Mouse (Mus musculus) forebrain, embryonic 10.5 days (tissue): ENCODE measurements around the gene Ak5. TPM values are rescaled to one million over a fixed set of nuclear protein-coding genes. Genes with fewer than 3 reads are reported as not detected.

ENCODE experiments used
- DNase-seq: peaks from one replicate; pipeline ENCODE4 v3.0.0-alpha.2; 2017; ENCODE audit warnings: low spot score; ENCODE audit errors: extremely low spot score
- H3K27ac ChIP-seq: fragments of 300-500 bp; sonication (generic); 2 replicates; pipeline ENCODE4 v1.5.1; 2016; ENCODE audit warnings: mild to moderate bottlenecking
- H3K27me3 ChIP-seq: fragments of 300-500 bp; sonication (generic); 2 replicates; pipeline ENCODE4 v1.6.1; 2016; ENCODE audit warnings: mild to moderate bottlenecking; ENCODE audit not compliant: poor library complexity, severe bottlenecking
- H3K36me3 ChIP-seq: fragments of 300-500 bp; sonication (generic); replicated peaks from 2 replicates; pipeline ENCODE4 v1.6.1; 2016; ENCODE audit warnings: mild to moderate bottlenecking, moderate library complexity
- H3K4me1 ChIP-seq: fragments of 300-500 bp; sonication (generic); 2 replicates; pipeline ENCODE4 v1.6.1; 2016
- H3K4me3 ChIP-seq: fragments of 300-500 bp; sonication (generic); 2 replicates; pipeline ENCODE4 v1.5.1; 2016; ENCODE audit warnings: mild to moderate bottlenecking, moderate library complexity
- H3K9me3 ChIP-seq: fragments of 300-500 bp; sonication (generic); 2 replicates; pipeline ENCODE4 v1.6.1; 2016; ENCODE audit warnings: mild to moderate bottlenecking, moderate library complexity
- WGBS: fragments of 180-500 bp; shearing (Covaris S2); methylation state at CpG from one replicate; pipeline ENCODE4 v1.1.7; 2016; 5-methylcytosine and 5-hydroxymethylcytosine counted together
- polyA plus RNA-seq: library from polyadenylated mRNA; unstranded; fragments of >200 nt; fragmentation: Nextera tagmentation; extraction: Ambion mirVana; gene quantifications from 2 replicates; pipeline ENCODE4 v1.2.1, GENCODE M21; 2016

Ak5 gene
- polyA plus RNA-seq, 1 experiment from 2014 or later = 0.41 TPM

DNA sequence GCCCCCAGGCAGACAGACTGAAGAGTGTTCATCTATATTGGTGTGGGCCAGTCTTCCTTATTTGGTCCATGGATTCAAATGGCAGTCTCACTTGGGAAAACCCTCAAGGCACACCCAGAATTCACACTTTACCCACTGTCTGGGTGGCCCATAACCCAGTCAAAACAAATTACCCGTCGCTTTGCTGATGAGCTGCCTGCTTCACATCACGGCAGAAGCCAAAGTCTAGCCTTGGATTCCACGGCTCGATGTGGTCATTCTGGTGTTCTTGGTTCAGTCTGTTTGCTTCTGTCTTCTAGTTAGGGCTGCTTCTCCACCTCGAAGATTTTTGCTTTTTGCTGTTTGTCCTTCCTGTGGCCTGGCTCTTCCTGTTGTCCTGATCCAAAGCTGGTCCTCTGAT, 175.9 kb downstream of the Ak5 start:
- Histone ChIP-seq H3K4me1 (peaks cover 26% of the 10 kb centered on the region), H3K4me3 (no peak overlapping the region), H3K36me3 (no peaks in the 10 kb centered on the region), H3K27ac (no peak overlapping the region), H3K27me3 (no peaks in the 10 kb centered on the region), H3K9me3 (no peaks in the 10 kb centered on the region)
- no peak for DNase-seq
- WGBS = 90% methylated on average over 6 of the region's 6 CpGs

DNA sequence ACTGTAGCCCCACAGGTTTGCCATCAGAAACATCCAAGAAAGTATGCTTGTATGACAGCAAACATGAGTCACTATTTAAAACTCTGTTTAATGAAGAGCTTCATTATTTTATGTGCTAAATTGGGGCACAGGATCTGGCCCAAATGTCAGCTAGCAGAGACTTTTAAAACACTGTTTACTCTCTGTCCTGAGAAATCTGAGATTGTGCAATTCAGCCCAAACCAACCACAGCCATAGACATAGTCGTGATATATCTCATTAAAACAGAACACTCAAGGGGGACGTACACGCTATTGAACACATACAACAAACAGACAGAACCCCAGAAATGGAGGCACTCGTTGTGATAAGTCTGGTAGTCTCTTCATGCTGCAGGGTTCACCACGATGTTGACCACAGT, 177.7 kb downstream of the Ak5 start:
- H3K27ac ChIP-seq = no peak overlapping the region
- H3K36me3 ChIP-seq = no peaks in the 10 kb centered on the region
- H3K9me3 ChIP-seq = 0 out of 2 replicates have a peak, but pooled peaks cover 5% of the 10 kb centered on the region
- DNase-seq = no peak
- no peak overlapping the region for H3K4me3 ChIP-seq
- H3K4me1 ChIP-seq = peaks cover 8% of the 10 kb centered on the region
- 87% methylated on average over 5 of the region's 5 CpGs for WGBS
- H3K27me3 ChIP-seq = no peaks in the 10 kb centered on the region

GRCm38 (mm10) chr3:152488964-152489363, 179.2 kb downstream of the Ak5 start:
- no peaks in the 10 kb centered on the region for H3K27me3 ChIP-seq
- no peak overlapping the region for H3K4me3 ChIP-seq
- H3K27ac ChIP-seq = no peak overlapping the region
- 91% methylated on average over 4 of the region's 4 CpGs for WGBS
- peaks cover 6% of the 10 kb centered on the region for H3K4me1 ChIP-seq
- 0 out of 2 replicates have a peak, but pooled peaks cover 5% of the 10 kb centered on the region for H3K9me3 ChIP-seq
- H3K36me3 ChIP-seq = no peaks in the 10 kb centered on the region
- DNase-seq = no peak

DNA sequence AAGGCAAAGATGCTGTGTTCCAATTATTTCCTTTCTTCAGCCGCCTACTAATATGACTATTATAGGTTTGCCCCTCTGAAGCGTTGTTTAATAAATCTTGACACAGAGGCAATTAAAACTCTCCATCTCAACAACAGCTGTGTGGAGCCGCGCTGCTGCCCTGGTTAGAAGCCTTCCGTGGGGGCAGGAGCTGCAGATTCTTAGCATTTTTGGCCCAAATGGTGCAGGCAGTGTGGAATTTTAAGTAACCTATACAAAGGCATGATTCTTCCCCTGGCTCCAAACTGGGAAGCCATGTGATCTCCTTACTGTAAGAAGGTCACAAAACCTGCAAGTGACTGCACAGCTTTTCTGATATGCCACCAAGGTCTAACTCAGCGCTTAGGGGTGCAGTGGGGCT, 184.0 kb downstream of the Ak5 start:
- Histone ChIP-seq H3K36me3 (no peaks in the 10 kb centered on the region), H3K4me1 (peaks cover 12% of the 10 kb centered on the region), H3K4me3 (no peak overlapping the region), H3K27ac (0 out of 2 replicates have a peak overlapping the region, but pooled peaks have one; percentile 20), H3K27me3 (no peaks in the 10 kb centered on the region), H3K9me3 (0 out of 2 replicates have a peak, but pooled peaks cover 5% of the 10 kb centered on the region)
- no peak for DNase-seq
- 78% methylated on average over 6 of the region's 6 CpGs for WGBS

DNA sequence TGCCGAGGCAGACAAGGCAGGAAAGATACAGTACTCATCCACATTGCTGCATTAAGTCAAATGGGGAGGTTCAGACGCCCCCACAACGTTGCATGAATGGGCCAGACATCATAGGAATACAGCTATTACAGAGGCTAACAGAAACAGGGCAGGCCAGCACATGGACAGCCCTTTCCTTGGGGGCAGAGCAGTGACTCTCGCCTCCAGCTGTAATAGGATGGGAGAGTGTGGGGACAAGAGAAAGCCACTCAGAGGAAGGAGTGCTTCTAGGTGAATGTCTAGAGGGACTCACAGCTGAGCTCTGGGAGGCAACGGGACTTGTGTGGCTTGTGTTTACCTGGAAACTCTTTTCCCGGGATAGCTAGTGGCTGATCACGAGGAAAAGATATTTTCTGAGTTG, 184.4 kb downstream of the Ak5 start:
- no peak for DNase-seq
- no peak overlapping the region for H3K4me3 ChIP-seq
- H3K27me3 ChIP-seq = no peaks in the 10 kb centered on the region
- peaks cover 16% of the 10 kb centered on the region for H3K4me1 ChIP-seq
- H3K9me3 ChIP-seq = 0 out of 2 replicates have a peak, but pooled peaks cover 5% of the 10 kb centered on the region
- 0 out of 2 replicates have a peak overlapping the region, but pooled peaks have one; percentile 20 for H3K27ac ChIP-seq
- 71% methylated on average over 7 of the region's 7 CpGs for whole genome bisulfite sequencing
- no peaks in the 10 kb centered on the region for H3K36me3 ChIP-seq

DNA sequence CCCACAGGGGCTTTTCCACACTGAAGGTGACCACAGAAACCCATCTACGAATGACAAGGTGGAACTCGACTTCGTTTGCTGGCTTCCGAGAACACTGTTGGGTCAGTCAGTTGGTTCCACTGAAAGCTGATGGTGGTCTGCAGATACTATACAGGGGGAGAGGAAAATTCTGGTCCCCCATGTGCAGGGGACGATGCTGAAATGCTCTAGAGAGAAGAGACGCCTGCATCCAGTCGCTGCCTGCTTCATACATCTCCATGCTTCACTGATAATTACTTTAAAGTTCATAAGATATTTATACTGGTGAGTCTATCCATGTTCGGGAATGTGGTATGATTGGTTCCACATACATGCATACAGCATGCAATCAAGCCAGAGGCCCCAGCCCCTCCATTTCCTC, 186.0 kb downstream of the Ak5 start:
- H3K36me3 ChIP-seq = no peaks in the 10 kb centered on the region
- H3K27ac ChIP-seq = no peak overlapping the region
- DNase-seq = no peak
- H3K4me3 ChIP-seq = no peak overlapping the region
- peaks cover 32% of the 10 kb centered on the region for H3K4me1 ChIP-seq
- H3K27me3 ChIP-seq = peaks cover 4% of the 10 kb centered on the region; the same call in 1 of the 2 replicates
- H3K9me3 ChIP-seq = 0 out of 2 replicates have a peak, but pooled peaks cover 5% of the 10 kb centered on the region
- 88% methylated on average over 8 of the region's 8 CpGs for WGBS

GRCm38 (mm10) chr3:152480336-152480735, 187.8 kb downstream of the Ak5 start:
- no peak overlapping the region for H3K27ac ChIP-seq
- H3K4me1 ChIP-seq = peaks cover 36% of the 10 kb centered on the region
- peaks cover 7% of the 10 kb centered on the region; the same call in 1 of the 2 replicates for H3K27me3 ChIP-seq
- H3K9me3 ChIP-seq = no peaks in the 10 kb centered on the region
- no peaks in the 10 kb centered on the region for H3K36me3 ChIP-seq
- 93% methylated on average over 6 of the region's 6 CpGs for WGBS
- DNase-seq = no peak
- H3K4me3 ChIP-seq = no peak overlapping the region

GRCm38 (mm10) chr3:152478599-152479435, 189.3 kb downstream of the Ak5 start:
- WGBS = 4% methylated on average over 14 of the region's 16 CpGs
- no peaks in the 10 kb centered on the region for H3K9me3 ChIP-seq

GRCm38 (mm10) chr3:152477796-152478527, 190.2 kb downstream of the Ak5 start:
- H3K9me3 ChIP-seq = no peaks in the 10 kb centered on the region
- H3K27me3 ChIP-seq = peaks cover 7% of the 10 kb centered on the region; the same call in 1 of the 2 replicates
- peaks cover 26% of the 10 kb centered on the region for H3K4me1 ChIP-seq
- H3K4me3 ChIP-seq = peak overlapping the region; percentile 51
- peak overlapping the region; percentile 70 for H3K27ac ChIP-seq
- no peaks in the 10 kb centered on the region for H3K36me3 ChIP-seq
- 3% methylated on average over 23 of the region's 23 CpGs for WGBS
- peak; percentile 76 for DNase-seq

More at GRCm38 (mm10) chr3:152478599-152479435, 189.3 kb downstream of the Ak5 start:
- peak; percentile 67 for DNase-seq
- Histone ChIP-seq H3K27me3 (peaks cover 7% of the 10 kb centered on the region; the same call in 1 of the 2 replicates), H3K36me3 (no peaks in the 10 kb centered on the region), H3K4me3 (peak overlapping the region; percentile 51), H3K27ac (peak overlapping the region; percentile 70), H3K4me1 (peaks cover 29% of the 10 kb centered on the region)

GRCm38 (mm10) chr3:152475894-152476293, 192.3 kb downstream of the Ak5 start:
- 91% methylated on average over 3 of the region's 3 CpGs for WGBS
- Histone ChIP-seq H3K27ac (no peak overlapping the region), H3K36me3 (no peaks in the 10 kb centered on the region), H3K4me1 (peaks cover 26% of the 10 kb centered on the region), H3K9me3 (no peaks in the 10 kb centered on the region), H3K27me3 (peaks cover 7% of the 10 kb centered on the region; the same call in 1 of the 2 replicates), H3K4me3 (no peak overlapping the region)
- DNase-seq = no peak

GRCm38 (mm10) chr3:152475278-152475669, 192.9 kb downstream of the Ak5 start:
- 96% methylated on average over 1 of the region's 1 CpGs for WGBS
- no peak overlapping the region for H3K4me3 ChIP-seq
- no peaks in the 10 kb centered on the region for H3K36me3 ChIP-seq
- peaks cover 7% of the 10 kb centered on the region; the same call in 1 of the 2 replicates for H3K27me3 ChIP-seq
- H3K9me3 ChIP-seq = no peaks in the 10 kb centered on the region
- DNase-seq = no peak
- H3K4me1 ChIP-seq = peaks cover 26% of the 10 kb centered on the region
- H3K27ac ChIP-seq = no peak overlapping the region

DNA sequence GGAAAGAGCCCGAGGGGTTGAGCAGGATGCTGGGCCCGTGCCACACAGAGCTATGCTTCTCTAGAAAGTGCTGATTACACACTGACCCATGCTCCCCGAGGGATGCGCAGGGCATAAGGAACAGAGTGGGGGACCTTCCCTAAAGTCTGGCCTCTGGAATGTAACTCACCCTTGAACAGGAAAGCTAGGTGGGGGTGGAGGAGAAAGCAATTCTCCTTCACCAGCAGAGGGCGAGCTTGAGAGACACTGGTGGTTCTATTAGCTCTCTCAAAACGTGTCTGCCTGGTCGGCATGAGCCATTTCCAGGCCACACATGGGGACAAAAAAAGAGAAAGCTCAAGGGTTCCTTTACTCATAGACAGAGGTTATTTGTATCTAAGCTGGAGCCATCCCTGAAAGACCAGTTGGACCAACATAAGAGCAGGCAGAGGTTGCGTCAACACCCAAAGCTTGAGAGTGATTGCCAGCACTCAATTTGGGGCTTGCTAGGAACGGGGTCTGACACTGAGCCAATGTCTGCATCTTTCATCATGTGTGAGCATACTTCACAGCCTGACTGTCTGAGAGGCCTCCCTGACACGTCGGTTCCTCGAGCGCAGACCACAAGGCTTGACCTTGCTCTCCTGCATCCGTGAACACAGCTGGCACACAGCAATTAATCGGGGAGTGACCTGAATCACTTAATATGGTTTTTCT, 193.4 kb downstream of the Ak5 start:
- Histone ChIP-seq H3K4me3 (no peak overlapping the region), H3K27me3 (peaks cover 7% of the 10 kb centered on the region; the same call in 1 of the 2 replicates), H3K4me1 (peaks cover 26% of the 10 kb centered on the region), H3K9me3 (no peaks in the 10 kb centered on the region), H3K36me3 (no peaks in the 10 kb centered on the region), H3K27ac (no peak overlapping the region)
- 66% methylated on average over 15 of the region's 15 CpGs for WGBS
- peak; percentile 46 for DNase-seq
